Mouse (Mus musculus): ENCODE data around the gene Tdgf1. TPM values are rescaled to one million over a fixed set of nuclear protein-coding genes. Genes with fewer than 3 reads are reported as not detected.

Tdgf1 gene
- total and polyA plus RNA-seq, 3 experiments = not detected

DNA sequence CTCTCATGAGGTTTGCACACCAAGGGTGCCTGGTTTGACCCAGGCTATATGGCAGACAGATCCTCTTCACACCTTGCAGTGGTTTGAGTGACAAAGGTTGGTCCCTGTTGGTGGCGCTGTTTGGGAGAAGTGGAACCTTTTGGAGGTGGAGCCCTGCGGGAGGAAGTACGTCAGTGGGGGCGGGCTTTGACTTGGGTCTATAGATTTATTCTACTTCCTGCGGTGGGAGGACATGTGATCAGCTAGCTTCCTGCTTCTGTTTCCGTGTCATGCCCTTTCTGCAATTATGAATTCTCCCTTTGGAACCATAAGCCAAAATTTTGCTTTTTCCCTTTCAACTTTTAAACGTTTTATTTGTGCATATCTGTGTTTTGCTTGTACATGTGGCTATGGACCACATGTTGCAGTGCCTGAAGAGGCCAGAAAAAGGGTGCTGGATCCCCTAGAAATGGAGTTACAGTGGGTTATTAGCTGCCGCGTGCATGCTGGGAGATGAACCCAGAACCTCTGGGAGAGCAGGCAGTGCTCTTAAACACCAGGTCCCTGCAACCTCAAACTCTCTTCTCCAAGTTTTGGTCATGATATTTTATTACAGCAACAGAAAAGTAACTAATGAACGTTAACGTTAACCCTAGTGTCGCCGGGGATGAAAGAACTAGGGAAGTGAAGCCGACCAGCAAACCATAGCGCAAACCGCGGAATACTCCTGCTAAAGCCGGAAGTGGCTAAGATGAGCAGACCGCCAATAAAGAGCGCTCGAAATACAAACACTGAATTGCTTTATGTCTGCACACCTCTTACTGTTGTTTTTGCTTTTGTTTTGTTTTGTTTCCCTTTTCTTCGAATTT lies 19.3 kb upstream of the Tdgf1 start (continued):
- TF ChIP-seq CTCF (conservative IDR thresholded peaks at IDR 0.05 in 1 of 2, IDR thresholded peaks at IDR 0.05 in 1 of 2; ENCODE audit: low read depth in 2 of 2, low read length in 2 of 2) (peak; percentile 49 to 84), SIN3A (IDR thresholded peaks at IDR 0.05; ENCODE audit: low read length) (peak; percentile 73; the same call in 1 of the 2 replicates), TCF12 (IDR thresholded peaks at IDR 0.05; ENCODE audit: low read depth, low read length) (peak; percentile 59), ZKSCAN1 (IDR thresholded peaks at IDR 0.05; ENCODE audit: borderline replicate concordance, low read depth, low read length) (no peak), POLR2AphosphoS2 (IDR thresholded peaks at IDR 0.05; ENCODE audit: low read depth, low read length) (peak; percentile 65; the same call in 1 of the 2 replicates), ZC3H11A (IDR thresholded peaks at IDR 0.05; ENCODE audit: low read depth, low read length) (no peak), E2F4 (IDR thresholded peaks at IDR 0.05; ENCODE audit: insufficient replicate concordance, low read depth, low read length) (0 out of 2 replicates have a peak, but pooled peaks have one; percentile 70), SMC3 (IDR thresholded peaks at IDR 0.05; ENCODE audit: low read depth, low read length) (peak; percentile 15), NELFE (IDR thresholded peaks at IDR 0.05; ENCODE audit: low read depth, low read length) (peak; percentile 65), MAFK (IDR thresholded peaks at IDR 0.05; ENCODE audit: insufficient replicate concordance, low read length) (0 out of 2 replicates have a peak, but pooled peaks have one; percentile 37), ZMIZ1 (IDR thresholded peaks at IDR 0.05; ENCODE audit: low read depth, low read length) (peak; percentile 58; the same call in 1 of the 2 replicates), JUN (IDR thresholded peaks at IDR 0.05; ENCODE audit: insufficient read depth, low read depth, low read length) (no peak; the same call in 1 of the 2 replicates), ELF1 (IDR thresholded peaks at IDR 0.05; ENCODE audit: low read depth, low read length) (peak; percentile 91), USF1 (IDR thresholded peaks at IDR 0.05; ENCODE audit: low read depth, low read length) (peak; percentile 91), GABPA (IDR thresholded peaks at IDR 0.05; ENCODE audit: insufficient replicate concordance, low read depth, low read length) (no peak), CHD1 (IDR thresholded peaks at IDR 0.05; ENCODE audit: low read depth, low read length) (no peak), RAD21 (IDR thresholded peaks at IDR 0.05; ENCODE audit: low read depth, low read length) (peak; percentile 17), EP300 (IDR thresholded peaks at IDR 0.05; ENCODE audit: low read length) (0 out of 2 replicates have a peak, but pooled peaks have one; percentile 59)

DNA sequence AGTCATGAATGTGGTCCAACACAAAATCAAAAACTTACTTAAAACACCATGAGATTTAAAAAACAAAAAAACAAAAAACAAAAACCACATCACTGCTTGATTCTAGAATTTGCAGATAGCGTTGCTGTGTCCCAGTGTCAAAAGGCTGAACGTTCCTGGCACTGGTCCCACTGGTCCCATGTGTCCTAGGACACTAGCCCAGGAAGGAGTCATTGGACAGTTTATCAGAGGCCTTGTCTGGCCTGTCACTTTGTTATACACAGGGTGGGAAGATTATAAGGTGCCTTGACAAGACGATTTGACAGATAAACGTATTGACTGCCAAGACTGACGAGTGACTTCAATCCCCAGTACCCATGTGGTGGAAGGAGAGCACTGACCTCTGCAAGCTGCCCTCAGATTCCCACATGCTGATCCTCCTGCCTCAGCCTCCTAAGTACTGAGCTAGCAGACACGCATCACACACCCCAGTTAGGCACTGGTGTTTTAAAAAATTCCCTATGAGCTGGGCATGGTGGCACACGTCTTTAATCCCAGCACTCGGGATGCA lies 17.7 kb upstream of the Tdgf1 start:
- in situ Hi-C loops (cut with MboI; ENCODE audit: low pct_ligation_motif_present, low pct_unique_long_range_greater_than_20kb, low sequenced_read_pairs) (no loop called here), dilution Hi-C loops (cut with MboI; ENCODE audit: extremely low pct_ligation_motif_present, extremely low pct_unique_long_range_greater_than_20kb, low sequenced_read_pairs) (no loop called here)
- DNase-seq (ENCODE audit: extremely low read depth) = no peak
- H3K27me3 ChIP-seq (replicated peaks) = no peaks in the 10 kb centered on the region
- no peak overlapping the region for H3K4me2 ChIP-seq (ENCODE audit: insufficient read depth, low read depth, poor library complexity, severe bottlenecking)
- TF ChIP-seq PAX5 (IDR thresholded peaks at IDR 0.05; ENCODE audit: low read length) (no peak), MAFK (IDR thresholded peaks at IDR 0.05; ENCODE audit: insufficient replicate concordance, low read length) (no peak), IRF4 (IDR thresholded peaks at IDR 0.05; ENCODE audit: low read depth, low read length) (no peak), UBTF (IDR thresholded peaks at IDR 0.05; ENCODE audit: low read depth, low read length) (no peak), CHD2 (IDR thresholded peaks at IDR 0.05; ENCODE audit: low read length) (no peak), JUN (IDR thresholded peaks at IDR 0.05; ENCODE audit: insufficient read depth, low read depth, low read length) (no peak), SMC3 (IDR thresholded peaks at IDR 0.05; ENCODE audit: low read depth, low read length) (no peak), POLR2AphosphoS2 (IDR thresholded peaks at IDR 0.05; ENCODE audit: low read depth, low read length) (no peak), CTCF (conservative IDR thresholded peaks at IDR 0.05 in 1 of 2, IDR thresholded peaks at IDR 0.05 in 1 of 2; ENCODE audit: low read depth in 2 of 2, low read length in 2 of 2) (no peak), NRF1 (IDR thresholded peaks at IDR 0.05; ENCODE audit: low read depth, low read length) (no peak), MAX (IDR thresholded peaks at IDR 0.05; ENCODE audit: low read length) (no peak), ELF1 (IDR thresholded peaks at IDR 0.05; ENCODE audit: low read depth, low read length) (no peak), SIN3A (IDR thresholded peaks at IDR 0.05; ENCODE audit: low read length) (no peak), ZMIZ1 (IDR thresholded peaks at IDR 0.05; ENCODE audit: low read depth, low read length) (no peak), MXI1 (IDR thresholded peaks at IDR 0.05; ENCODE audit: low read depth, low read length) (no peak), GABPA (IDR thresholded peaks at IDR 0.05; ENCODE audit: insufficient replicate concordance, low read depth, low read length) (no peak), CHD1 (IDR thresholded peaks at IDR 0.05; ENCODE audit: low read depth, low read length) (no peak)
- no peaks in the 10 kb centered on the region for H3K9me3 ChIP-seq (replicated peaks; ENCODE audit: low read length)
- H3K4me1 ChIP-seq (ENCODE audit: control insufficient read depth in 1 of 2, insufficient read depth in 2 of 2) = peaks cover 0 to 9% of the 10 kb centered on the region in 2 experiments; a peak in 2 of 4 replicates
- H3K27ac ChIP-seq (ENCODE audit: insufficient read depth, low read depth) = no peak overlapping the region
- no peak overlapping the region for H3K4me3 ChIP-seq (replicated peaks in 1 of 3; ENCODE audit: low read depth in 2 of 3, low read length in 2 of 3, poor library complexity in 1 of 3)
- no peaks in the 10 kb centered on the region for H3K79me2 ChIP-seq (replicated peaks; ENCODE audit: control insufficient read depth, extremely low read depth, insufficient read depth, poor library complexity, severe bottlenecking)
- no peak overlapping the region for H3K9ac ChIP-seq (ENCODE audit: insufficient read depth, low read depth)
- H3K36me3 ChIP-seq (replicated peaks in 1 of 2; ENCODE audit: control insufficient read depth in 1 of 2, insufficient read depth in 1 of 2, low read length in 1 of 2) = no peaks in the 10 kb centered on the region

All from CH12.LX (cell line).